Mouse (Mus musculus): ENCODE measurements at regions not wholly inside any gene's neighbourhood (a gene's known extent, or its start where the extent isn't known, plus 50 kb on each side); places are given as distances from the start of the nearest gene placed in this dataset.

GRCm38 (mm10) chr9:116427278-116427677 lies 252.1 kb upstream of the Tgfbr2 start:
- TF ChIP-seq EP300 (IDR thresholded peaks at IDR 0.05; ENCODE audit: low read length), result no peak
- TF ChIP-seq ELF1 (IDR thresholded peaks at IDR 0.05; ENCODE audit: low read depth, low read length), result no peak
- no peak for TF ChIP-seq SIN3A (IDR thresholded peaks at IDR 0.05; ENCODE audit: low read length)
- TF ChIP-seq CTCF (conservative IDR thresholded peaks at IDR 0.05 in 1 of 2, IDR thresholded peaks at IDR 0.05 in 1 of 2; ENCODE audit: low read depth in 2 of 2, low read length in 2 of 2), result no peak
- no peak for TF ChIP-seq NELFE (IDR thresholded peaks at IDR 0.05; ENCODE audit: low read depth, low read length)
- no peak for TF ChIP-seq MAFK (IDR thresholded peaks at IDR 0.05; ENCODE audit: insufficient replicate concordance, low read length)
- no peak for TF ChIP-seq MAX (IDR thresholded peaks at IDR 0.05; ENCODE audit: low read length)
